Mouse (Mus musculus): ENCODE measurements around the gene Csn1s1. TPM values are rescaled to one million over a fixed set of nuclear protein-coding genes. Genes with fewer than 3 reads are reported as not detected.

Gene Csn1s1
- not detected in 2 replicates for polyA plus RNA-seq (2015; fragmentation: Nextera tagmentation; extraction: Ambion mirVana)

DNA sequence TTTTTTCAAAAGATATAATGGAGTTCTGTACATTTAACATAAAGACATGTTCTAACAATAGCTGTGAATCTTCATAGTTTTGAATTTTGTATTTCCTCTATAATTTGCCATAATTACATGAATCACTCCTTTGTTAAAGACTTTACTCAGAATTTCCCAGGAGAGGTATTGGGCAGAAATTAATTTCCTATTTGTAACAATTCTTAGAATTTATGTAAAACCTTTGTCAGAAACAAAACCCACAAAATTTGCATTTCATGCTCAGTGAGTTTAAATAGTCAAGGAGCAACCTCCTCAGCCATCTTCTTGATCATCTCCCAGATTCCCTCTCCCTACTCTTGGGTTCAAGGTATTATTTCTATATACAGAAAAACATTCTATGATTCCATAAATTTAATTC, at the start of gene Csn1s1:
TSS of gene Csn1s1 (plus strand) at position 301 of the 400 bp plus-strand sequence.
- no peaks in the 10 kb centered on the region for H3K36me3 ChIP-seq
- ATAC-seq = no peak
- no peaks in the 10 kb centered on the region for H3K4me1 ChIP-seq (replicated peaks)

GRCm38 (mm10) chr5:87622681-87623080, 43.3 kb upstream of the Csn1s1 start:
- no peak overlapping the region for H3K4me3 ChIP-seq (replicated peaks)
- no peak overlapping the region for H3K27ac ChIP-seq
- H3K9me3 ChIP-seq = no peaks in the 10 kb centered on the region
- H3K36me3 ChIP-seq = no peaks in the 10 kb centered on the region
- no peak overlapping the region for H3K4me2 ChIP-seq (replicated peaks)
- no peak overlapping the region for H3K9ac ChIP-seq (replicated peaks)
- ATAC-seq = no peak
- no peaks in the 10 kb centered on the region for H3K27me3 ChIP-seq
- H3K4me1 ChIP-seq (replicated peaks) = no peaks in the 10 kb centered on the region

More for the DNA sequence above, at the start of gene Csn1s1:
- H3K27ac ChIP-seq = no peak within 1 kb of the TSS
- no peaks in the 10 kb centered on the region for H3K27me3 ChIP-seq
- no peak within 1 kb of the TSS for H3K9ac ChIP-seq (replicated peaks)
- no peak within 1 kb of the TSS for H3K4me3 ChIP-seq (replicated peaks)
- H3K4me2 ChIP-seq (replicated peaks) = no peak within 1 kb of the TSS
- no peaks in the 10 kb centered on the region for H3K9me3 ChIP-seq

DNA sequence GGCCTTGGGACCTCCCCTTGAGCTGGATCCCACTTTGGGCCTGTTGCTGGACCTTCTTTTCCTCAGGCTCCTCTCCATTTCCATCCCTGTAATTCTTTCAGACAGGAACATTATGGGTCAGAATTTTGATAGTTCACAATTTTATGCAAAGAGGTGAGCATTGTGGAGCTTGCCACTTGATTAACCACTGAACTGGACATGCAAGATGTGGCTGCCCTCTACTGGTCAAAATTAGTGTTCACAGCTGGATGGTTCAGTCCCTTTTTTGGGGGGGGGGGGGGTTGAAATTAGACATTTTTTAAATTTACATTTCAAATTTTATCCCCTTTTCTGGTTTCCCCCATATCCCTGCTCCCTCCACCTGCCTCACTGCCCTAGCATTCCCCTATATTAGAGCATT, 23.2 kb upstream of the Csn1s1 start:
- H3K9ac ChIP-seq (replicated peaks) = no peak overlapping the region
- no peaks in the 10 kb centered on the region for H3K9me3 ChIP-seq
- no peak overlapping the region for H3K4me3 ChIP-seq (replicated peaks)
- no peaks in the 10 kb centered on the region for H3K27me3 ChIP-seq
- H3K4me1 ChIP-seq (replicated peaks) = no peaks in the 10 kb centered on the region
- no peaks in the 10 kb centered on the region for H3K36me3 ChIP-seq
- no peak overlapping the region for H3K27ac ChIP-seq
- no peak overlapping the region for H3K4me2 ChIP-seq (replicated peaks)
- ATAC-seq = no peak

- H3K9ac ChIP-seq (replicated peaks) = no peak within 1 kb of the TSS
- H3K9me3 ChIP-seq = no peaks in the 10 kb centered on the region
- no peaks in the 10 kb centered on the region for H3K4me1 ChIP-seq (replicated peaks)
- no peaks in the 10 kb centered on the region for H3K27me3 ChIP-seq
- ATAC-seq = no peak
- WGBS = 69% methylated on average over 3 of the region's 3 CpGs
- no peaks in the 10 kb centered on the region for H3K36me3 ChIP-seq
- no peak within 1 kb of the TSS for H3K27ac ChIP-seq
- H3K4me2 ChIP-seq (replicated peaks) = no peak within 1 kb of the TSS
- H3K4me3 ChIP-seq (replicated peaks) = no peak within 1 kb of the TSS
These were observed 33.5 kb downstream of the Csn1s1 start, which contains the start of gene Csn2 for GRCm38 (mm10) chr5:87699530-87699929. Csn2 (minus strand) TSS chr5:87699630.

GRCm38 (mm10) chr5:87705891-87706290, 39.9 kb downstream of the Csn1s1 start:
- H3K4me3 ChIP-seq (replicated peaks) = no peak overlapping the region
- no peak overlapping the region for H3K27ac ChIP-seq
- 77% methylated on average over 1 of the region's 1 CpGs for WGBS
- no peaks in the 10 kb centered on the region for H3K27me3 ChIP-seq
- H3K9me3 ChIP-seq = no peaks in the 10 kb centered on the region
- no peak overlapping the region for H3K9ac ChIP-seq (replicated peaks)
- no peak for ATAC-seq
- H3K36me3 ChIP-seq = no peaks in the 10 kb centered on the region
- no peaks in the 10 kb centered on the region for H3K4me1 ChIP-seq (replicated peaks)
- no peak overlapping the region for H3K4me2 ChIP-seq (replicated peaks)

Other genes with a start within 250 kb of the Csn1s1 start
- gene Ugt2b38, start 242.0 kb upstream of the Csn1s1 start, polyA plus RNA-seq (2015; fragmentation: Nextera tagmentation; extraction: Ambion mirVana) = not detected in 2 replicates
- gene Ugt2a2, start 183.9 kb upstream of the Csn1s1 start, polyA plus RNA-seq (2015; fragmentation: Nextera tagmentation; extraction: Ambion mirVana) = not detected in 2 replicates
- not detected in 2 replicates for gene Gm43638, start 179.4 kb upstream of the Csn1s1 start, polyA plus RNA-seq (2015; fragmentation: Nextera tagmentation; extraction: Ambion mirVana)
- gene Ugt2a1, start 175.3 kb upstream of the Csn1s1 start, polyA plus RNA-seq (2015; fragmentation: Nextera tagmentation; extraction: Ambion mirVana) = not detected in 2 replicates
- gene Sult1b1, start 128.0 kb upstream of the Csn1s1 start, polyA plus RNA-seq (2015; fragmentation: Nextera tagmentation; extraction: Ambion mirVana) = not detected in 2 replicates
- gene Sult1d1, start 97.2 kb upstream of the Csn1s1 start, polyA plus RNA-seq (2015; fragmentation: Nextera tagmentation; extraction: Ambion mirVana) = not detected in 2 replicates
- not detected in 2 replicates for gene Sult1e1, start 74.6 kb upstream of the Csn1s1 start, polyA plus RNA-seq (2015; fragmentation: Nextera tagmentation; extraction: Ambion mirVana)
- not detected in 2 replicates for gene Csn2, start 33.4 kb downstream of the Csn1s1 start, polyA plus RNA-seq (2015; fragmentation: Nextera tagmentation; extraction: Ambion mirVana)
- gene Csn1s2a, start 108.4 kb downstream of the Csn1s1 start, polyA plus RNA-seq (2015; fragmentation: Nextera tagmentation; extraction: Ambion mirVana) = not detected in 2 replicates
- gene Csn1s2b, start 141.9 kb downstream of the Csn1s1 start, polyA plus RNA-seq (2015; fragmentation: Nextera tagmentation; extraction: Ambion mirVana) = not detected in 2 replicates
- gene Prr27, start 159.5 kb downstream of the Csn1s1 start, polyA plus RNA-seq (2015; fragmentation: Nextera tagmentation; extraction: Ambion mirVana) = not detected in 2 replicates
- not detected in 2 replicates for gene Odam, start 218.8 kb downstream of the Csn1s1 start, polyA plus RNA-seq (2015; fragmentation: Nextera tagmentation; extraction: Ambion mirVana)

Data from midbrain, embryonic 13.5 days (tissue).